Mouse (Mus musculus) stomach, embryonic 15.5 days (tissue): ENCODE results near the gene Pax5. TPM values are rescaled to one million over a fixed set of nuclear protein-coding genes. Genes with fewer than 3 reads are reported as not detected.
A peak's percentile ranks its signal among the peaks of the same experiment; 100 is the strongest.

Experiments used
- ATAC-seq: fragments of 200-750 bp; cut with Nextera tagmentation; 2 replicates; pipeline ENCODE4 v1.8.0; 2017; ENCODE audit warnings: low read depth, moderate number of reproducible peaks, moderate TSS enrichment; ENCODE audit not compliant: insufficient read depth, low FRiP score
- H3K27ac ChIP-seq: fragments of 300-500 bp; sonication (generic); 2 replicates; pipeline ENCODE4 v1.5.1; 2015; ENCODE audit warnings: mild to moderate bottlenecking, inconsistent platforms
- H3K27me3 ChIP-seq: fragments of 300-500 bp; sonication (generic); replicated peaks from 2 replicates; pipeline ENCODE4 v1.6.1; 2015; ENCODE audit warnings: inconsistent platforms
- H3K36me3 ChIP-seq: fragments of 300-500 bp; sonication (generic); 2 replicates; pipeline ENCODE4 v1.6.1; 2015; ENCODE audit warnings: inconsistent platforms
- H3K4me1 ChIP-seq: fragments of 300-500 bp; sonication (generic); 2 replicates; pipeline ENCODE4 v1.6.1; 2015; ENCODE audit warnings: inconsistent platforms
- H3K4me2 ChIP-seq: fragments of 300-500 bp; sonication (generic); 2 replicates; pipeline ENCODE4 v1.6.1; 2015; ENCODE audit warnings: mild to moderate bottlenecking, inconsistent platforms
- H3K4me3 ChIP-seq: fragments of 300-500 bp; sonication (generic); replicated peaks from 2 replicates; pipeline ENCODE4 v1.5.1; 2015; ENCODE audit warnings: inconsistent platforms
- H3K9ac ChIP-seq: fragments of 300-500 bp; sonication (generic); 2 replicates; pipeline ENCODE4 v1.6.1; 2015; ENCODE audit warnings: inconsistent platforms
- H3K9me3 ChIP-seq: fragments of 300-500 bp; sonication (generic); 2 replicates; pipeline ENCODE4 v1.6.1; 2016; ENCODE audit warnings: inconsistent platforms
- WGBS: fragments of 180-500 bp; shearing (Covaris S2); methylation state at CpG from one replicate; pipeline ENCODE4 v1.1.7; 2015; 5-methylcytosine and 5-hydroxymethylcytosine counted together
- polyA plus RNA-seq: library from polyadenylated mRNA; unstranded; fragments of >200 nt; fragmentation: Nextera tagmentation; extraction: Ambion mirVana; gene quantifications from 2 replicates; pipeline ENCODE4 v1.2.1, GENCODE M21; 2015

Pax5 gene
- polyA plus RNA-seq, 1 experiment from 2014 or later, result 0.05 TPM

GRCm38 (mm10) chr4:44641831-44642587 lies 68.3 kb downstream of the Pax5 start:
- WGBS, result 54% methylated on average over 12 of the region's 12 CpGs
- H3K4me2 ChIP-seq, result no peak overlapping the region
- no peaks in the 10 kb centered on the region for H3K9me3 ChIP-seq
- H3K27ac ChIP-seq, result no peak overlapping the region
- no peak overlapping the region for H3K4me3 ChIP-seq
- no peak for ATAC-seq
- no peaks in the 10 kb centered on the region for H3K27me3 ChIP-seq
- no peaks in the 10 kb centered on the region for H3K4me1 ChIP-seq
- H3K9ac ChIP-seq, result no peak overlapping the region
- H3K36me3 ChIP-seq, result no peaks in the 10 kb centered on the region

- no peaks in the 10 kb centered on the region for H3K36me3 ChIP-seq
- no peaks in the 10 kb centered on the region for H3K9me3 ChIP-seq
- WGBS, result 72% methylated on average over 3 of the region's 3 CpGs
- no peaks in the 10 kb centered on the region for H3K27me3 ChIP-seq
- H3K4me3 ChIP-seq, result no peak overlapping the region
- H3K4me2 ChIP-seq, result no peak overlapping the region
- H3K27ac ChIP-seq, result no peak overlapping the region
- no peaks in the 10 kb centered on the region for H3K4me1 ChIP-seq
- no peak for ATAC-seq
- no peak overlapping the region for H3K9ac ChIP-seq
Measured at GRCm38 (mm10) chr4:44635618-44636017, 74.7 kb downstream of the Pax5 start.

GRCm38 (mm10) chr4:44633694-44634524 lies 76.4 kb downstream of the Pax5 start:
- Histone ChIP-seq H3K4me1 (no peaks in the 10 kb centered on the region), H3K27ac (no peak overlapping the region), H3K4me3 (no peak overlapping the region; the same call in 1 of the 2 replicates), H3K27me3 (no peaks in the 10 kb centered on the region), H3K9ac (no peak overlapping the region), H3K4me2 (peak overlapping the region; percentile 43), H3K36me3 (no peaks in the 10 kb centered on the region), H3K9me3 (no peaks in the 10 kb centered on the region)
- ATAC-seq, result 0 out of 2 replicates have a peak, but pooled peaks have one; percentile 43
- WGBS, result 16% methylated on average over 12 of the region's 12 CpGs

- Histone ChIP-seq H3K9me3 (no peaks in the 10 kb centered on the region), H3K9ac (no peak overlapping the region), H3K4me2 (no peak overlapping the region), H3K4me3 (no peak overlapping the region), H3K27me3 (no peaks in the 10 kb centered on the region), H3K27ac (no peak overlapping the region), H3K36me3 (no peaks in the 10 kb centered on the region), H3K4me1 (no peaks in the 10 kb centered on the region)
- no peak for ATAC-seq
- 56% methylated on average over 6 of the region's 6 CpGs for WGBS
Measured at GRCm38 (mm10) chr4:44630059-44630458, 80.2 kb downstream of the Pax5 start.

GRCm38 (mm10) chr4:44627890-44628289 lies 82.4 kb downstream of the Pax5 start:
- no peak overlapping the region for H3K27ac ChIP-seq
- no peak overlapping the region for H3K9ac ChIP-seq
- H3K4me2 ChIP-seq, result no peak overlapping the region
- H3K36me3 ChIP-seq, result no peaks in the 10 kb centered on the region
- H3K27me3 ChIP-seq, result no peaks in the 10 kb centered on the region
- H3K4me3 ChIP-seq, result no peak overlapping the region
- no peaks in the 10 kb centered on the region for H3K9me3 ChIP-seq
- H3K4me1 ChIP-seq, result no peaks in the 10 kb centered on the region
- ATAC-seq, result no peak

GRCm38 (mm10) chr4:44625108-44625424 lies 85.2 kb downstream of the Pax5 start:
- Histone ChIP-seq H3K4me3 (no peak overlapping the region), H3K9ac (no peak overlapping the region), H3K4me1 (no peaks in the 10 kb centered on the region), H3K27me3 (no peaks in the 10 kb centered on the region), H3K27ac (no peak overlapping the region), H3K36me3 (no peaks in the 10 kb centered on the region), H3K9me3 (no peaks in the 10 kb centered on the region), H3K4me2 (no peak overlapping the region)
- 76% methylated on average over 6 of the region's 6 CpGs for WGBS
- no peak for ATAC-seq

GRCm38 (mm10) chr4:44624232-44625107 lies 85.8 kb downstream of the Pax5 start:
- no peak overlapping the region for H3K4me2 ChIP-seq
- H3K36me3 ChIP-seq, result no peaks in the 10 kb centered on the region
- no peak for ATAC-seq
- no peak overlapping the region for H3K27ac ChIP-seq
- H3K9me3 ChIP-seq, result no peaks in the 10 kb centered on the region
- 79% methylated on average over 12 of the region's 12 CpGs for WGBS
- H3K4me1 ChIP-seq, result no peaks in the 10 kb centered on the region
- no peaks in the 10 kb centered on the region for H3K27me3 ChIP-seq
- H3K4me3 ChIP-seq, result no peak overlapping the region
- H3K9ac ChIP-seq, result no peak overlapping the region

GRCm38 (mm10) chr4:44623435-44623727 lies 86.9 kb downstream of the Pax5 start:
- H3K4me2 ChIP-seq, result no peak overlapping the region
- H3K27me3 ChIP-seq, result no peaks in the 10 kb centered on the region
- no peaks in the 10 kb centered on the region for H3K36me3 ChIP-seq
- H3K4me1 ChIP-seq, result no peaks in the 10 kb centered on the region
- H3K9me3 ChIP-seq, result no peaks in the 10 kb centered on the region
- ATAC-seq, result no peak
- no peak overlapping the region for H3K4me3 ChIP-seq
- 72% methylated on average over 5 of the region's 5 CpGs for WGBS
- no peak overlapping the region for H3K9ac ChIP-seq
- H3K27ac ChIP-seq, result no peak overlapping the region

- WGBS, result 67% methylated on average over 17 of the region's 17 CpGs
- Histone ChIP-seq H3K27ac (no peak overlapping the region), H3K36me3 (no peaks in the 10 kb centered on the region), H3K9ac (no peak overlapping the region), H3K4me3 (no peak overlapping the region), H3K27me3 (no peaks in the 10 kb centered on the region), H3K4me1 (no peaks in the 10 kb centered on the region), H3K9me3 (no peaks in the 10 kb centered on the region), H3K4me2 (no peak overlapping the region)
- ATAC-seq, result no peak
Measured at GRCm38 (mm10) chr4:44622682-44623434, 87.4 kb downstream of the Pax5 start.

- no peaks in the 10 kb centered on the region for H3K4me1 ChIP-seq
- H3K36me3 ChIP-seq, result no peaks in the 10 kb centered on the region
- no peaks in the 10 kb centered on the region for H3K9me3 ChIP-seq
- H3K27me3 ChIP-seq, result no peaks in the 10 kb centered on the region
- no peak overlapping the region for H3K27ac ChIP-seq
- 95% methylated on average over 5 of the region's 5 CpGs for WGBS
- no peak overlapping the region for H3K4me3 ChIP-seq
- ATAC-seq, result no peak
- H3K9ac ChIP-seq, result no peak overlapping the region
- no peak overlapping the region for H3K4me2 ChIP-seq
Measured at GRCm38 (mm10) chr4:44620241-44620640, 90.0 kb downstream of the Pax5 start.

GRCm38 (mm10) chr4:44614066-44614667 lies 96.1 kb downstream of the Pax5 start:
- Histone ChIP-seq H3K9me3 (no peaks in the 10 kb centered on the region), H3K4me3 (no peak overlapping the region), H3K27me3 (no peaks in the 10 kb centered on the region), H3K9ac (no peak overlapping the region), H3K27ac (no peak overlapping the region), H3K4me2 (no peak overlapping the region), H3K36me3 (no peaks in the 10 kb centered on the region), H3K4me1 (no peaks in the 10 kb centered on the region)
- 89% methylated on average over 8 of the region's 8 CpGs for WGBS
- no peak for ATAC-seq
